Mouse (Mus musculus): ENCODE data around the gene Hlx. TPM values are rescaled to one million over a fixed set of nuclear protein-coding genes. Genes with fewer than 3 reads are reported as not detected.

The Hlx gene
- polyA plus RNA-seq, 1 experiment from 2014 or later: 18.5 TPM

- 84% methylated on average over 5 of the region's 5 CpGs for WGBS
- Histone ChIP-seq H3K27me3 (peaks cover 20% of the 10 kb centered on the region), H3K4me2 (no peak overlapping the region), H3K4me1 (peaks cover 15% of the 10 kb centered on the region), H3K27ac (no peak overlapping the region), H3K36me3 (no peaks in the 10 kb centered on the region), H3K9me3 (replicated peaks) (no peaks in the 10 kb centered on the region), H3K4me3 (replicated peaks) (no peak overlapping the region), H3K9ac (no peak overlapping the region)
- ATAC-seq (replicated peaks; ENCODE audit: low FRiP score): no peak
Measured at GRCm38 (mm10) chr1:184752671-184753070, 20.3 kb upstream of the Hlx start.

GRCm38 (mm10) chr1:184750114-184750664 is 17.8 kb upstream of the Hlx start:
- H3K4me2 ChIP-seq: no peak overlapping the region
- no peaks in the 10 kb centered on the region for H3K9me3 ChIP-seq (replicated peaks)
- no peak overlapping the region for H3K4me3 ChIP-seq (replicated peaks)
- no peaks in the 10 kb centered on the region for H3K36me3 ChIP-seq
- H3K27ac ChIP-seq: no peak overlapping the region
- ATAC-seq (replicated peaks; ENCODE audit: low FRiP score): no peak
- peaks cover 12% of the 10 kb centered on the region for H3K4me1 ChIP-seq
- 56% methylated on average over 11 of the region's 11 CpGs for WGBS
- H3K27me3 ChIP-seq: peaks cover 31% of the 10 kb centered on the region
- no peak overlapping the region for H3K9ac ChIP-seq

GRCm38 (mm10) chr1:184748692-184749152 is 16.3 kb upstream of the Hlx start:
- WGBS: 40% methylated on average over 14 of the region's 14 CpGs
- peaks cover 16% of the 10 kb centered on the region for H3K4me1 ChIP-seq
- H3K9me3 ChIP-seq (replicated peaks): no peaks in the 10 kb centered on the region
- no peak overlapping the region for H3K9ac ChIP-seq
- no peaks in the 10 kb centered on the region for H3K36me3 ChIP-seq
- ATAC-seq (replicated peaks; ENCODE audit: low FRiP score): peak; percentile 68; the same call in 1 of the 2 replicates
- H3K27ac ChIP-seq: peak overlapping the region; percentile 69
- no peak overlapping the region for H3K4me3 ChIP-seq (replicated peaks)
- peaks cover 38% of the 10 kb centered on the region for H3K27me3 ChIP-seq
- H3K4me2 ChIP-seq: no peak overlapping the region

GRCm38 (mm10) chr1:184737876-184738479 is 5.6 kb upstream of the Hlx start:
- Histone ChIP-seq H3K4me1 (peaks cover 18% of the 10 kb centered on the region), H3K9me3 (replicated peaks) (no peaks in the 10 kb centered on the region), H3K4me2 (no peak overlapping the region), H3K27me3 (peaks cover 79% of the 10 kb centered on the region), H3K9ac (no peak overlapping the region), H3K36me3 (no peaks in the 10 kb centered on the region), H3K27ac (no peak overlapping the region), H3K4me3 (replicated peaks) (no peak overlapping the region)
- WGBS: 4% methylated on average over 14 of the region's 14 CpGs
- ATAC-seq (replicated peaks; ENCODE audit: low FRiP score): no peak

- Histone ChIP-seq H3K4me2 (no peak overlapping the region), H3K4me1 (peaks cover 24% of the 10 kb centered on the region), H3K4me3 (replicated peaks) (no peak overlapping the region), H3K9me3 (replicated peaks) (no peaks in the 10 kb centered on the region), H3K9ac (no peak overlapping the region), H3K36me3 (no peaks in the 10 kb centered on the region), H3K27ac (no peak overlapping the region), H3K27me3 (peaks cover 85% of the 10 kb centered on the region)
- no peak for ATAC-seq (replicated peaks; ENCODE audit: low FRiP score)
- WGBS: 32% methylated on average over 2 of the region's 2 CpGs
Measured at GRCm38 (mm10) chr1:184737228-184737627, 4.8 kb upstream of the Hlx start.

- no peak overlapping the region for H3K27ac ChIP-seq
- 9% methylated on average over 5 of the region's 5 CpGs for WGBS
- H3K4me2 ChIP-seq: no peak overlapping the region
- peaks cover 34% of the 10 kb centered on the region for H3K4me1 ChIP-seq
- no peak overlapping the region for H3K4me3 ChIP-seq (replicated peaks)
- H3K9me3 ChIP-seq (replicated peaks): no peaks in the 10 kb centered on the region
- no peak overlapping the region for H3K9ac ChIP-seq
- H3K27me3 ChIP-seq: peaks cover 91% of the 10 kb centered on the region
- ATAC-seq (replicated peaks; ENCODE audit: low FRiP score): no peak
- no peaks in the 10 kb centered on the region for H3K36me3 ChIP-seq
Measured at GRCm38 (mm10) chr1:184736260-184736659, 3.8 kb upstream of the Hlx start.

GRCm38 (mm10) chr1:184734991-184735920 is 2.8 kb upstream of the Hlx start:
- ATAC-seq (replicated peaks; ENCODE audit: low FRiP score): no peak
- H3K27ac ChIP-seq: peak overlapping the region; percentile 56
- 5% methylated on average over 25 of the region's 25 CpGs for WGBS

GRCm38 (mm10) chr1:184734067-184734830 is 1.8 kb upstream of the Hlx start:
- WGBS: 2% methylated on average over 27 of the region's 27 CpGs
- Histone ChIP-seq H3K9ac (no peak overlapping the region), H3K27me3 (peaks cover 92% of the 10 kb centered on the region), H3K4me2 (peak overlapping the region; percentile 96), H3K4me3 (replicated peaks) (peak overlapping the region; percentile 61; the same call in 1 of the 2 replicates), H3K27ac (no peak overlapping the region), H3K36me3 (no peaks in the 10 kb centered on the region), H3K4me1 (peaks cover 36% of the 10 kb centered on the region), H3K9me3 (replicated peaks) (no peaks in the 10 kb centered on the region)
- no peak for ATAC-seq (replicated peaks; ENCODE audit: low FRiP score)

More at GRCm38 (mm10) chr1:184734991-184735920, 2.8 kb upstream of the Hlx start:
- Histone ChIP-seq H3K4me1 (peaks cover 34% of the 10 kb centered on the region), H3K9me3 (replicated peaks) (no peaks in the 10 kb centered on the region), H3K4me3 (replicated peaks) (no peak overlapping the region), H3K36me3 (no peaks in the 10 kb centered on the region), H3K27me3 (peaks cover 92% of the 10 kb centered on the region), H3K4me2 (no peak overlapping the region), H3K9ac (no peak overlapping the region)

- Histone ChIP-seq H3K4me3 (replicated peaks) (peak overlapping the region; percentile 61), H3K36me3 (no peaks in the 10 kb centered on the region), H3K27ac (peak overlapping the region; percentile 28; the same call in 1 of the 2 replicates), H3K9ac (no peak overlapping the region), H3K27me3 (peaks cover 92% of the 10 kb centered on the region), H3K9me3 (replicated peaks) (no peaks in the 10 kb centered on the region), H3K4me1 (peaks cover 35% of the 10 kb centered on the region), H3K4me2 (peak overlapping the region; percentile 96)
- ATAC-seq (replicated peaks; ENCODE audit: low FRiP score): no peak
- WGBS: 2% methylated on average over 28 of the region's 28 CpGs
Measured at GRCm38 (mm10) chr1:184733300-184734066, 1.1 kb upstream of the Hlx start.

- H3K9ac ChIP-seq: peak overlapping the region; percentile 59
- peak overlapping the region; percentile 96 for H3K4me2 ChIP-seq
- ATAC-seq (replicated peaks; ENCODE audit: low FRiP score): peak; percentile 53
- peak overlapping the region; percentile 61 for H3K4me3 ChIP-seq (replicated peaks)
- peaks cover 44% of the 10 kb centered on the region for H3K4me1 ChIP-seq
- peaks cover 97% of the 10 kb centered on the region for H3K27me3 ChIP-seq
- no peaks in the 10 kb centered on the region for H3K9me3 ChIP-seq (replicated peaks)
- under 1% methylated on average over 85 of the region's 85 CpGs for WGBS
- peak overlapping the region; percentile 88 for H3K27ac ChIP-seq
- no peaks in the 10 kb centered on the region for H3K36me3 ChIP-seq
Measured at GRCm38 (mm10) chr1:184731644-184732545, 524 bp downstream of the Hlx start.

Measured in kidney, embryonic 15.5 days (tissue).